Mouse (Mus musculus) kidney, adult 2 months (tissue): ENCODE measurements around the gene Crxos.

Source experiments
- CTCF ChIP-seq: fragments of 200-500 bp; conservative IDR thresholded peaks from 2 replicates; pipeline ENCODE4 v1.5.1; 2011; ENCODE audit warnings: low read depth, mild to moderate bottlenecking, control low read depth, low read length, moderate library complexity, mixed read lengths; ENCODE audit not compliant: insufficient read depth, insufficient read length
- POLR2A ChIP-seq: fragments of 200-500 bp; IDR thresholded peaks from one replicate; pipeline ENCODE4 v1.6.1; 2011; ENCODE audit warnings: low read depth, low read length, control low read depth

GRCm38 (mm10) chr7:15916996-15917395 is 34.6 kb downstream of the Crxos start:
- no peak for TF ChIP-seq CTCF
- no peak for TF ChIP-seq POLR2A
